Mouse (Mus musculus) spleen, adult 2 months (tissue): Measurements from ENCODE around the gene Zbtb25.

Experiments used
- CTCF ChIP-seq: fragments of 200-500 bp; IDR thresholded peaks from 2 replicates; pipeline ENCODE4 v1.5.1; 2011; ENCODE audit warnings: mild to moderate bottlenecking, inconsistent platforms; ENCODE audit not compliant: insufficient read depth, insufficient read length, insufficient replicate concordance; ENCODE audit errors: extremely low read depth
- POLR2A ChIP-seq: fragments of 200-500 bp; IDR thresholded peaks from 2 replicates; pipeline ENCODE4 v1.6.1; 2011; ENCODE audit warnings: low read depth, low read length, inconsistent platforms

GRCm38 (mm10) chr12:76307964-76308363, 61.4 kb downstream of the Zbtb25 start:
- TF ChIP-seq CTCF (no peak), POLR2A (no peak)
